Mouse (Mus musculus) limb, embryonic 14.5 days (tissue): ENCODE results near the gene Kif1a. TPM values are rescaled to one million over a fixed set of nuclear protein-coding genes. Genes with fewer than 3 reads are reported as not detected.

ENCODE experiments used
- ATAC-seq: fragments of 200-750 bp; cut with Nextera tagmentation; 2 replicates; pipeline ENCODE4 v1.8.0; 2017; ENCODE audit warnings: low read depth, moderate number of reproducible peaks, moderate TSS enrichment; ENCODE audit not compliant: low FRiP score
- DNase-seq: peaks from one replicate; pipeline ENCODE4 v3.0.0-alpha.2; 2015; ENCODE audit warnings: low spot score
- H3K27ac ChIP-seq: fragments of 300-500 bp; sonication (generic); replicated peaks from 2 replicates; pipeline ENCODE4 v1.5.1; 2014; ENCODE audit warnings: low read depth, mild to moderate bottlenecking, low read length, moderate library complexity, mixed read lengths
- H3K27me3 ChIP-seq: fragments of 300-500 bp; sonication (generic); 2 replicates; pipeline ENCODE4 v1.6.1; 2014; ENCODE audit warnings: low read length, mixed read lengths; ENCODE audit not compliant: control insufficient read depth, insufficient read depth
- H3K36me3 ChIP-seq: fragments of 300-500 bp; sonication (generic); 2 replicates; pipeline ENCODE4 v1.6.1; 2014; ENCODE audit warnings: mild to moderate bottlenecking, low read length, moderate library complexity, mixed read lengths; ENCODE audit not compliant: control insufficient read depth, insufficient read depth
- H3K4me1 ChIP-seq: fragments of 300-500 bp; sonication (generic); 2 replicates; pipeline ENCODE4 v1.6.1; 2014; ENCODE audit warnings: antibody characterized with exemption, low read length, mixed read lengths; ENCODE audit not compliant: control insufficient read depth, insufficient read depth
- H3K4me2 ChIP-seq: fragments of 300-500 bp; sonication (generic); replicated peaks from 2 replicates; pipeline ENCODE4 v1.6.1; 2014; ENCODE audit warnings: low read depth, mild to moderate bottlenecking, low read length, moderate library complexity; ENCODE audit not compliant: severe bottlenecking
- H3K4me3 ChIP-seq: fragments of 300-500 bp; sonication (generic); replicated peaks from 2 replicates; pipeline ENCODE4 v1.5.1; 2014; ENCODE audit warnings: low read length
- H3K9ac ChIP-seq: fragments of 300-500 bp; sonication (generic); 2 replicates; pipeline ENCODE4 v1.6.1; 2014; ENCODE audit warnings: mild to moderate bottlenecking, low read depth, low read length, moderate library complexity; ENCODE audit not compliant: severe bottlenecking
- H3K9me3 ChIP-seq: fragments of 300-500 bp; sonication (generic); 2 replicates; pipeline ENCODE4 v1.6.1; 2016; ENCODE audit warnings: low read length; ENCODE audit not compliant: control insufficient read depth
- POLR2A ChIP-seq: fragments of 200-500 bp; IDR thresholded peaks from 2 replicates; pipeline ENCODE4 v1.8.0; 2012; ENCODE audit warnings: inconsistent platforms, mild to moderate bottlenecking, moderate library complexity, borderline replicate concordance; ENCODE audit not compliant: insufficient read depth, insufficient read length; ENCODE audit errors: extremely low read depth
- WGBS: fragments of 180-500 bp; shearing (Covaris S2); extraction: QIAGEN DNeasy Blood & Tissue Kit; methylation state at CpG from one replicate; pipeline ENCODE4 v1.1.7; 2014; 5-methylcytosine and 5-hydroxymethylcytosine counted together
- polyA plus RNA-seq, 2 experiments: library from polyadenylated mRNA; depleted of rRNA in 1 of 2; stranded (reverse) in 1 of 2; unstranded in 1 of 2; fragments of >200 nt; fragmentation: Nextera tagmentation in 1 of 2; extraction: Ambion mirVana in 1 of 2; gene quantifications; 2 replicates each; pipeline versions ENCODE4 v1.2.1 to v1.2.3; 2012 to 2014

The Kif1a gene
- polyA plus RNA-seq, 2 experiments: 8.1 to 17.5 TPM

DNA sequence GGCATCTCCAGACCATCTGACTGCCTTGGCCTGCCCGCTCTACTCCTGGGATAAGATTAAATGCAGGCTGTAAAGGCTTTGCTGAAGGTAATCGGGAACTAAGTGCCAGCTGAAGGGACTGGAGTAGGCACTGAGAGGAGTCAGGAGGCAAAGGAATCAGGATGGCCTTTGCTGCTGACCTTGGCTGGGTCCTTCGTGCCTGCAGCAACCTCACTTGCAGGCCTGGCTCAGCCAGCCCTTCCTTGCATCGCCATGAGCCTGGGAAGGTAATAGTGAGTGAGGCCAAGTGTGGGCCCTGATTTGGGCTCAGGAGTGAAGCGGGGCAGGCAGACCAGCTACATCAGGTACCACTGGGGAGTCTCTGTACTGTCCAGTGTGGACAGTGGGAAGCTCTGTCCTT is 2.8 kb downstream of the Kif1a start:
- ATAC-seq (no peak), DNase-seq (no peak)
- peaks cover 38% of the 10 kb centered on the region for H3K27me3 ChIP-seq
- no peak for TF ChIP-seq POLR2A
- no peak overlapping the region for H3K9ac ChIP-seq
- no peak overlapping the region for H3K4me3 ChIP-seq
- no peaks in the 10 kb centered on the region for H3K36me3 ChIP-seq
- H3K4me1 ChIP-seq: no peaks in the 10 kb centered on the region
- 85% methylated on average over 5 of the region's 5 CpGs for WGBS
- H3K9me3 ChIP-seq: no peaks in the 10 kb centered on the region
- H3K27ac ChIP-seq: no peak overlapping the region
- no peak overlapping the region for H3K4me2 ChIP-seq

DNA sequence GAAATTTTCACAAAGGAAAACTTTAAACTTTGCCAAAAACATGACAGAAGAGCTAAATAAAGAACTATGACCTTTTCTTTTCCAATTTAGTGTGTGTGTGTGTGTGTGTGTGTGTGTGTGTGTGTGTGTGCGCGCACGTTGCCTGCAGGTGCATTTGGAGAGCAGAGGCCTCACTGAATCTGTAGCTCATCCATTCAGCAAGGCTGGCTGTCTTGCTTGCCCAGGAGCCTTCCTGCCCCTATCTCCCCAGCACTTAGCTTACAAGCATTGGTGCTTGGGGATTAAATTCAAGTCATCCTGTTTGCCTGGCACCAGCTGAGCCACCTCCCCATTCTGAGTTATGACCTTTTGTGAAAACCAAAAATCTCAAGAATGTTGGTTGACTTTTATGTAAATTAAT is 9.2 kb downstream of the Kif1a start:
- no peaks in the 10 kb centered on the region for H3K4me1 ChIP-seq
- TF ChIP-seq POLR2A: no peak
- H3K27ac ChIP-seq: no peak overlapping the region
- no peak overlapping the region for H3K9ac ChIP-seq
- ATAC-seq: no peak
- H3K9me3 ChIP-seq: no peaks in the 10 kb centered on the region
- H3K4me3 ChIP-seq: no peak overlapping the region
- H3K27me3 ChIP-seq: no peaks in the 10 kb centered on the region
- no peak for DNase-seq
- no peak overlapping the region for H3K4me2 ChIP-seq
- WGBS: 80% methylated on average over 3 of the region's 3 CpGs
- no peaks in the 10 kb centered on the region for H3K36me3 ChIP-seq

DNA sequence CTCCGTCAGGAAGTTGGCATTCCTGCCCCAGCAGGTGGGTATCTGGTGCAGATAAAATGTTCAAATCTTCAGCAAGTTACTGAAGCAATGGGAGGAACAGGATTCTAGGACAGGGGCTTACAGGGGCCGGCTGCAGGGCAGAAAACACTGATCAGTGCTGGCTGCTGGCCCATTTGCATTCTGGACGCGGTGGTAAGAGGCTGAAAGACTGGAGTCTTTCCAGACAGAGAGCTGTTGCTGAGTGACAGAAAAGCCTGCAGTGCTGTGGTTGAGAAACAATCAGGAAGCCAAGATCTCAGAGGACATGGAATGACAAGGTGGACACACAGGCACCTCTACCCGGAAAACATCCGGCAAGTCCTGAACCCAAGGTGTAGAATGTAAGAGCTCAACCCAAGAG is 16.6 kb downstream of the Kif1a start:
- Histone ChIP-seq H3K27me3 (no peaks in the 10 kb centered on the region), H3K36me3 (no peaks in the 10 kb centered on the region), H3K27ac (no peak overlapping the region), H3K9ac (no peak overlapping the region; the same call in 1 of the 2 replicates), H3K4me2 (no peak overlapping the region), H3K9me3 (no peaks in the 10 kb centered on the region), H3K4me3 (no peak overlapping the region), H3K4me1 (peaks cover 8% of the 10 kb centered on the region)
- 58% methylated on average over 6 of the region's 6 CpGs for WGBS
- DNase-seq (peak; percentile 60), ATAC-seq (no peak)
- TF ChIP-seq POLR2A: no peak

DNA sequence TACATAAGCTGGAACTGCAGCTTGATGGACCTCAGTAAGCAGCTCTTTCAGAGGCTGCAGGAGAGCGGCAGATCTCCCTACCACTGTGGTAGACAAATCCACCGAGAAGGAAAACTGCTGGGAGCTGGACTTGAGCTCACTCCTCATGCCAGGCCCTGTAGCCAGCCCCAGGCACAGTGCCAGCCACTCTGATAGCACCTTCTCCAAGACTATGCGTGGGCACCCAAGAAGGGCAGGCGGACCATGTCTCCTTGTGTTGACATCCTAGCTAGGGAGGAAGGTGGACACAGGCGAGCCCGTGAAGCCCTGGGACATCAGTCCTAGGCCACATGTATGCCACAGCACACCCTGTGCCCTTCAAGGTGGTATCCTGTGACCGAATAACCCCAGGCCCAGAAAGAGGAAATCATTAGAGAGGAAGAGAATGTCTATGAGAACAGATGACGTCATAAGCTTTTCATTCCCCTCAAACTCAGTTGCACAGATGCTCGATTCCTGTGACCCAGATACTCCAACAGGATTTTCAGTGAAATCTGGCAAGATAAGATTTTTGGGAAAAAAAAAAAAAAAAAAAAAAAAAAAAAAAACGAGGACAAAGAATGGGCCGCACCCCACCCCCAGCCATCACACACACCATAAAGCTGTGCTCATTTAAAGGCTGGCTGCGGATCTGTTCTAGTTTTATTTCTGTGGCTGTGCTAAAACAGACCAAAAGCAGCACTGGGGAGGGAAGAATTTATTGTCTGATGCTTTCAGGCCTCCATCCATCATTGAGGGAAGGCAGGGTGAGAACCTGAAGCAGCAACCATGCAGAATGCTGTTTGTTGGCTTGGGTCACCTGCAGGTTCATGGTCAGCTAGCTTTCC is 18.1 kb downstream of the Kif1a start:
- H3K9ac ChIP-seq: no peak overlapping the region
- no peak for TF ChIP-seq POLR2A
- ATAC-seq (no peak), DNase-seq (no peak)
- no peak overlapping the region for H3K4me2 ChIP-seq
- H3K4me3 ChIP-seq: no peak overlapping the region
- H3K9me3 ChIP-seq: no peaks in the 10 kb centered on the region
- H3K4me1 ChIP-seq: peaks cover 8% of the 10 kb centered on the region
- no peaks in the 10 kb centered on the region for H3K27me3 ChIP-seq
- no peak overlapping the region for H3K27ac ChIP-seq
- 70% methylated on average over 12 of the region's 12 CpGs for WGBS
- H3K36me3 ChIP-seq: no peaks in the 10 kb centered on the region

DNA sequence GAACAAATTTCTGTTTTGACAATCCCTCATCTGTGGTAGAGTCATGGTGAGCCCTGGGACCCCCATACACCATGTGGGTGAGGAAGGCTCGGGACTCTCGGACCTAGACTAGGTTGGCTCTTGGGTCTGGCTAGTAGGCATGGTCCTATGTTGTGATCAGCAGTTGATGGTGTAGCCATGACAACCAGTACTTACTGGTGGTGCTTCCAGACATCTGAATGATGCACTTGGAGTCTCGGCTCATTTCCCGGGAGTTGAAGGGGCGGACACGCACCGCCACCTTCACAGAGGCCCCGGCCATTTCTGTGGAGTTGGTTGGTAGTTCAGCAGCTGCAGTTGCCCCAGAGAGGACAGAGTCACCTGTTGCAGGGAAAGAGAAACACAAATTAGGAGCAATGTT is 19.6 kb downstream of the Kif1a start:
- TF ChIP-seq POLR2A: no peak
- DNase-seq (no peak), ATAC-seq (no peak)
- Histone ChIP-seq H3K4me2 (no peak overlapping the region), H3K9ac (no peak overlapping the region), H3K27ac (no peak overlapping the region), H3K27me3 (no peaks in the 10 kb centered on the region), H3K9me3 (no peaks in the 10 kb centered on the region), H3K4me3 (no peak overlapping the region), H3K36me3 (peaks cover 3% of the 10 kb centered on the region; the same call in 1 of the 2 replicates), H3K4me1 (peaks cover 8% of the 10 kb centered on the region)
- 87% methylated on average over 8 of the region's 8 CpGs for WGBS
